Mouse (Mus musculus): Measurements from ENCODE around the gene Gm3045.

Gm3045 gene

DNA sequence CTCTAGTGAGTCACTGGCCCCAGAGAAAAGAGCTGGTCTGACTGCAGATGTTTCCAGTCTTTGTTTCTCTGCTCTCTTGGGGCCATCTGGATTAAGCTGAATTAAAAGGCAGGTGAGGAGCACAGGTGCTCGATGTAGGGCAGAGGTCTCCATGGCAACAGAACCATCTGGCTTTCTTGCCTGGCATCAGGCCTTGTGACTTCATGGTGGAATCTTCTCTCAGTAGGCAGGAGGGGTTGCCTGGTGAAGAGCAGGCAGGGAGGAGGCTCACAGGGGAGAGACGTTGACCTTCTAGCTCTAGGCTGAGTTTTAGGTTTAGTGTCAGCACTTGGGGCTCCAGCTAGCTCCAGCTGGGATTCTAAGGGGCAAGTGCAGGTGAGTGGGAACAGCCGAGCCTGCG is at the start of gene Gm3045:
Gm3045 (plus strand) TSS at position 230 of the 400 bp plus-strand sequence.
- DNase-seq (ENCODE audit: low spot score in 2 of 2), result no peak

DNA sequence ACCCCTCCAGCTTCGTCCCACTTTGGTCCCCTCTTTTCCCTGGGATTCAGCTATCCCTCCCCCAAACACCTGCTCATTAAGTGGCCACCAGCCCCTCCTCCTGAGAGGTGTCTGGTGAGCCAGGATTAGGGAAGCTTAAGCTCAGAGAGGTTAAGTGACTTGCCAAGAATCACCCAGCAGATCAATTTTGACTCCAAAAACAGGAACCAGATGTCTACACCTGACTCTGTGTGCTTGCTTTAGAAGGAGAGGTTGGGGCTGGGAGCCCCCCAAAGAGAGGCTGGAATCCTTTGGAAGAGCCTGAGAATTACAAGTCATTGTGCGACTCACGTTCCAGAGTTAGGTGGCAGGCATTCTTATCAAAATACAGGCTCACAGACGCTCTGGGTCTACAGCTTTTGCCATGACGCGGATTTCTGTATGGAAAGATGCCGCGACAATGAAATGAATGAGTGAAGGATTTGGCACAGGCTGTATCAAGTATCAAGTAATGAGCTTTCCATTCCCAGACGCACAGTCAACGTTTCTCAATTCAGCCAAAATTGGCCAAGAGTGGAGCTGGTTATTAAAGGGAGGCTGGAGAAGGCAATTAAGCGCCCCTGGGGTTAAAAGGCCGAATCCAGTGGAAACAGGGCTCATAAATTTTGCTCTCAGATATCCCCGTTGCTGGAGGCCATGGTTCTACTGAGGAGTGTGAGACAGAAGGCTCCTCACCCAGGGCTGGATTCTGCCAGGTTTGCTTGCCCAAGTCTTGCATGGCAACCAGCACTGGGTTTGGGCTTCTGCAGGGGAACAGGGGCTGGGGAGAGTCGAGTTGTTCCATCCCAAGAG is 45.3 kb upstream of the Gm3045 start:
- no peak for DNase-seq (ENCODE audit: low spot score in 2 of 2)

DNA sequence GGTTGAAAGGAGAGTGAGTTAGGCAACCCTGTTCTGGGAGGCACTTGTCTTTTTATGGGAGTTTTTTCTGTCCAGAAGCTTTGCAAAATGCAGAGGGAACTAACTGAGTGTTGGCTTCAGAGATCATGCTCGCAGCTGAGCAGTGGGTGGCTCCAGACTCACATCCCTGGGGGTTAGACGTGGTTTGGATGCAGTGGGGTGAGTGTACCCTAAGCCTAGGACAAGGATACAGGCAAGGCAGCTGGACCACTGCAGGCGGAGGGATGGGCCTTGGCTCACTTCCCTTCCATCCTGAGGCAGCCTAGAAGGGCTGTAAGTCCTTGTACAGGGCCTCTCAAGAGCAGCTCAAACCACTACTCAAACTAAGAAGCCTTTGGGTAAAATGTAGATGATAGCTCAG is 43.0 kb upstream of the Gm3045 start:
- DNase-seq (ENCODE audit: low spot score in 2 of 2), result no peak

DNA sequence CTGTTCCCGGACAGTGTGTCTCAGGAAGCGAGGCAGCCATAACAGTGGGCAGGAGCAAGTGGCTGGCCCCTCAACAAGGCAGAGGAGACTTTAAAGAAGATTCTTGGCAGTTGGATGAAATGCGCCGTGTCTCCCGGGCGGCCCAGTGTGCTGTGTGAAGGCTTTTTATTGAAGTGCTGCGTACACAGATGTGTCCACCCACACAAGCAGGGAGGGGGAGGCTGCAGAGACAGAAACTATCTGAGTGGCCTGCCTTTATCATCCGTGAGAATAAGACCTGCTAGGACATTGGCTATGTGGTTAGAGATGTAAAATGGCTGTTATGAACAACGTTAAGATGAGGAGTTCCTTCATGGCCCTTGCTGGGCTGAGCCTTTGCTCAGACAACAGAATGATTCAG is 40.0 kb upstream of the Gm3045 start:
- no peak for DNase-seq (ENCODE audit: low spot score in 2 of 2)

DNA sequence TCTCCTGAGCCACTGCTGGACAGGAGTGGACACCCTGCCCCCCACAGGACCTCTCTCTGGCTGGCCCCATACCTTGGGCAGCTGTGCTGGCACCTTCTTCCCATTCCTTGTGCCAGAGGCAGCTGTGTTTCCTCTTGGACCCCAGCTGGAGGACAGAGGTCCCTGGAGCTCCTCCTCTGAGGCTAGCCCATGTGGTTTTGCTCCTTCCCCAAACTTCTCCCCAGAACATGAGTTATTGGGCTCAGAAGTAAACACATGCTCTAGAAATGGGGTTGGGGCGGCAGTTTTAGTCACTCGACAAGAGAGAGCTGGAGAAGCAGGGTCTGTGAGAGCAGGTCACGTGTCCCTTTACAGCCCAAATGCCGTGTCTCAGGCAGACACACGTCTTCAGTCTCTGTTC is 39.0 kb upstream of the Gm3045 start:
- DNase-seq (ENCODE audit: low spot score in 2 of 2), result no peak

DNA sequence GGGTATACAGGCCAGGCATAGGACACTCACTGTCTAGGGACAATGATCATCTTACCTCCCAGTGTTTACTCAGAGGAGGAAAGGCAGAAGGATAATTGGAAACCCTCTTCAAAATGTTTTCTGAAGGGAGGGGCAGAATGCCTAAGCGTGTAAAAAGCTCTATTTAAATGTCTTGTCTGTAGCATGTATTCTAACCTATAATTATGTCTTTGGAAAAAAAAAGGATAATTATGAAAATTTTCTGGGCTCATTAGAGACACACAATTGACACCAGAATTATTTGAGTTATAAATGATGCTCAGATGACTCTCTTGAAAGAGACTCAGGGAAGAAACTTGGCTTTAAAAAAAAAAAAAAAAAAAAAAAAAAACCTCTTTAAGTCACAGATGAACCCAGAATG is 38.4 kb upstream of the Gm3045 start:
- DNase-seq (ENCODE audit: low spot score in 2 of 2), result no peak

DNA sequence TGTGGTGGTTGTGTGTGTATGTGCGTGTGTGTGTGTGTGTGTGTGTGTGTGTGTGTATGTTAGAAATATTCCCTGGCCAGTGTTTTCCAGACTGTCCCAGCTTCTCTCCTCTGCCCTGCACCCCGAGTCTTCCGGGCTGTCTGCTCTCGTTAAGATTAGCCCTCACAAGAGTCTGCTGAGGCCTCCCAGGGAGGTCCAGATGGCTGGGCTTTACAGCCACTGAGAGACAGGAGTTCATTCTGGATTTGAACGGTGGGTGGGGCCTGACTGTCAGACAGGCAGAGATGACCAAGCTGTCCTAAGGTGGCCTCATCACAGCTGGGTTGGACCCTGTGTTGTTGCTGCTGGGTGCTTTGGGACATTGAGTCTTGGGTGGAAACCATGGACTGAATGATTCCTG is 28.8 kb upstream of the Gm3045 start:
- no peak for DNase-seq (ENCODE audit: low spot score in 2 of 2)

DNA sequence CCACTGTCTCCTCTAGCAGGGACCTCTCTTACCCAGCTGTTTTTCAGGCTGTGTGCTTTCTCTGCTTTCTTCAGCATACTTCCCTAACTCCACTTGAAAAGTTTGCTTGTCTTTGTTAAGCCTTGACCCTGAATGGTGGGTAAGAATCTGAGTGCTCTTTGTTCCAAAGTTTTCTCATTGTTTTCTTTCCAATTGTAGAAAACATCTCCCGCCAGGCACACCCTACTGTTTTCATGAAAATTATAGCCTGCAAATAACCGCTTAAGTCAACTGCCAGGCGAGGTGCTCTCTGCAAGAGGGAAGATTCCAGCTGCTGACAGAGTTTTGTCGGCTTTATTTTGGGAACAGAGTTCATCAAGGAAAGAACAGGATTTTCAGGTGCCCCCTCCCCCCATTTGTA is 25.2 kb upstream of the Gm3045 start:
- DNase-seq (ENCODE audit: low spot score in 2 of 2), result no peak

DNA sequence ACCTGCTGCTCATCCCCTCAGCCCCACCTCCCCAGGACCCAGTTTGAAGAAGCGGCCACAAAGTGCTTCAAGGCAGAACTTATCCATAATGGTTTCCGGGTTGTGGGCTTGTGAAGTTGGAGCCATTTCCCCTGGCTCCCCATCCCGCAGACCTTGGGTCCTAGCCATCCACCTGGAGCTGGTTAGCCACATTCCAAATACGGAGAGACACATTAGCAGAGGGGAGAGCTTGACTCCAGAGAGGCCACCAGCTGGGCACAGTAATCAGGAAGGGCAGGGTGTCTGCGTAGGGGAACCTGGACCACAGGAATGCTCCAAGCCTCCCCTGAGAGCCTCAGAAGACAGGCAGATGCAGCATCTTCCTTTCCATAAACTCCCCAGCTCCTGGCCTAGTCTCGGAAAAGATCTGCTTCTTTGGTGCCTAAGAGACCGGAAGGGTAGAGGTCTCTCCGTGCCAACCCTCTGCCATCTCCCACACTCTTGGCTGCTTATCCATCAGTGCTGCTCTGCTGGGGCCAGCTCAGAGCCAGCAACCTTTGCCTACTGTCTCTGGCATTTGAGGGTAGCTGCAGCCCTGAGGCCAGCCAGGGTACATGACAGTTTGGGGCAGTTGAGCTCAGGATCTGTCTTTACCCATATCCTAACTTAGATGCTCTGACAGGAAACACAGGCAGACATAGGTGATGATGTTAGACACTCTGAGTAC is 22.9 kb upstream of the Gm3045 start:
- no peak for DNase-seq (ENCODE audit: low spot score in 2 of 2)

DNA sequence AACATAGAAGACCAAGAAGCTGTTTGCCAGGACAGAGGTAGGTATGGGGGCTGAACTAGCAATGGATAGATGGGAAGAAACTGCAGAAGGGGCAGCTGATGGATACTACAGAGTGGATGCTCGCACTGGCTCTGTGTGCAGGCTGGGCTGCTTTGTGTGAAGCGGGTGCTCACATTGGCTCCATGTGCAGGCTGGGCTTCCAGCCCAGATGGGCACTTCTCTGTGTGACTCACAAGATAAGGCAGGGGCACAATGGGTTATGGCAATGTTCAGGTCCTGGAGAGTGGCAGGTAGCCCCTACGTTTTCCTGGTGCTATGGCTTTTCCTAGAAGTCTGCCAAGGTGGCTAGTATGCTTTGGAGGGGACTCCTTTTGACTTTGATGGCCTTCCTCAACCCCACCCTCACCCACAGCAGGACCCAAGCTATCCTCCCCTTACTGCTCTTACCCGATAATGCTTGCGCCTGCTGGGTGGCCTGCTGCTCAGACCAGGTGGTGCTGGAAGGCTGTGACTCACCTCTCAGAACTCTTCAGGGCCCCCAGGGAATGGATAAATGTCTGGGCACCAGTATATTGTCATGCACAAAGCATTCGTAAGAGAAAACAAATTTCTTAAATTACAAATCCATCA is 21.8 kb upstream of the Gm3045 start:
- DNase-seq (ENCODE audit: low spot score in 2 of 2), result no peak

DNA sequence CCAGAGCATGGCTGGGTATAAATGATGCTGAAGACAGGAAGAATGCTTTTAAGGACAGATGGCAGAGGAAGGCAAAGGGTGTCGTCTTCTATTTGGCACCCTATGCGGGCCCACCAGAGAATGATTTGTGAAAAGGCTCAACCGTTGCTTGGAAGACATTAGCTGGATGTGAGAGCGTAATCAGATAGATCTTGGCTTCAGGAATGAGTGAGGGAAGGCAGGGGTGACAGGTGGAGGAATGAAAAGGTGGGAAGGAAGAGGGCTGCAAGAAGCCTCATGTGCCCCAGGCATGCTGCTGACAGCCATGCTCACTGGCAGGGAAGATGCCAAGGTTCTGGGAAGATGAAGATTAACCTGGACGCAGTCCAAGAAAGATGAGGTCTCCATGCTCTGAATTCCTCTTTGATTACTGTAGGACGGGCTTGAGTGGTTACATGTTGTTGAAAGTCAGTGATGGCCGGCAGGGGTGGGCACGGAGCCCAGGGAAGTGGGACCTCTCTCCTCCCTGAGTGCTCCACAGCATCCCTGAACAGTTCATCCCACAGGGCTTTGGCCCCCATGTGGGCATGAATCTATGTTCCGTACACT is 14.0 kb upstream of the Gm3045 start:
- no peak for DNase-seq (ENCODE audit: low spot score in 2 of 2)

DNA sequence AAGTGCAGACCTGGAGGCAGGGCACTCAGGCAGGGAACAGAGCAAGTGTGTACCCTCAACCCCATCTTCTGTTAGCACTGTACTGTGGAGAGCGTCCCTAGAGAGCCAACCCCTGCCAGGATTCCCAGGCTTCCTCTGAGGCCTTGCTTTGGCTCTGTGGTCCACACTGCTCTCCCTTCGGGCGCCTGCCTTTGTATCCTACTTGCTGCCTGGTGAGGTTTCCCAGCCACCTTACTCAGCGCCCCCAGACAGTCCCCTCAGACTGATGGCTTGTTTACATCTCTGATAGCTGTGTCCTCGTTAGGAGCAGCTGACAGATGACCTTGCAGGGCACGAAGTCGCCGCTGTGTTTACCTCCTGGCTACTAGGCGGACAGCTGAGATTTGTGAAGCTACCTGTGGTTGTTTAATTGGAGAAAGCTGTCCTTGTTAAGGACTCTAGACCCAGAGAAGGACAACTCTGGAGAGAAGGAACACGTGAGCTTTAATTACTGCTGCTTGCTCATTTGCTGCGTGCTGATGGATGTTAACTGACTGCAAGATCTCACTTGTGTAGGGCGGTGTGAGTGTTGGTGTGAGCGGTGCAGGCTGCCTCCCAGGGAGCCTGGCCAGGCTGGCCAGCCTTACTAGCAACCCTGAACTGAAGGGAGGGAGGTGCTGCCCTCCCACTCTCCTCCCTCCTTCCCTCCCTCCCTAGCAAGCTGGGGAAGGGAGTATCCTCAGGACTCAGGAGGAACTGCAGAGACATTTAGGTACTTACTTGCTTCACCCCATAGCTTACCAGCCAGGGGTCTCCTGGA is 7.5 kb upstream of the Gm3045 start:
- DNase-seq (ENCODE audit: low spot score in 2 of 2), result no peak

DNA sequence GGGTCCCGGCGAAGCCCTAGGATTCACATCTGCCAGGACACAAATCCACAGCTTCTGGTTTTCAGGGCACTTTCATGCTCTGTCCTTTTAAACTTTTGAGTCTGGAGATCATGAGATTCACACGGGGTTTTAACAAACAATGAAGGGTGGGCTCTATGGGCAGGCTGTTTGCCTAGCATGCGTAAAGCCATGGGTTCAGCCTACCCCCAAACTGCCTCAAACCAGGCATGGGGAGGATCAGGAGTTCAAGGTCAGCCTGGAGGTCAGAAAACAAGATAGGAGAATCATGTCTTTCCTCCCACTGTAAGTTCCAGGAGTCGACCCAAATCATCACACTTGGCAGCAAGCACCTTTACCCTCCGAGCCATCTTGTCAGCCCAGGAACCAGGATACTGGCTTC is 6.9 kb upstream of the Gm3045 start:
- DNase-seq (ENCODE audit: low spot score in 2 of 2), result no peak

DNA sequence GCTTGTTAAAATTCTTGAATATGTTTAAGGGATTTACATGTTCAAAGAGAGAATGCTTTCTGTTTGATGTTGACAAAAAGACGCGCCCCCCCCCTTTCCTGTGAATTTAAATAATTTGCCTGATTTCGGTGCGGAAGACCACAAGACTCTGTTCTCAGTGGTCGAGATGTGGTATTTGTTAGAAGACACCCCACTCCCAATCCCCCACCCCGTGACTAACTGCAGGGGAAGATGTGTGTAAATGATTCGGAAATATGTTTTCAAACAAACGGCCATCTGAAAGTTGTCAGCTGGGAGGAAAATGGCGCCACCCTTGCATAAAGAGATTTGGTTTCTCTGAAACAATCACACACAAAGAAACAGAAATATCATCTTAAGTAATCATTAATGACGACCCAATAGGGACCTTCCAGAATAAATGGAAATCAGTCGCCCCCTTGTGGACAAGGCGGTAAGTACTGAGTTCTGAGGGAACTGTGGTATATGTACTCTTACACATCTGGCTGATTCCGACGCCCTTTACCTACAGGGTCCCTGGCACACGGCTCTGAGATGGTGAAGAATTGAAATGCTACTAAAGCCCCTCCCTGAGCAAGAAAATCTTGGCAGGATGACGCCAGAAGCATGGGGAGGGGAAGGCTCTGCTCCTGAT is 4.2 kb upstream of the Gm3045 start:
- peak in 1 of 2 experiments; percentile 12 for DNase-seq (ENCODE audit: low spot score in 2 of 2)

DNA sequence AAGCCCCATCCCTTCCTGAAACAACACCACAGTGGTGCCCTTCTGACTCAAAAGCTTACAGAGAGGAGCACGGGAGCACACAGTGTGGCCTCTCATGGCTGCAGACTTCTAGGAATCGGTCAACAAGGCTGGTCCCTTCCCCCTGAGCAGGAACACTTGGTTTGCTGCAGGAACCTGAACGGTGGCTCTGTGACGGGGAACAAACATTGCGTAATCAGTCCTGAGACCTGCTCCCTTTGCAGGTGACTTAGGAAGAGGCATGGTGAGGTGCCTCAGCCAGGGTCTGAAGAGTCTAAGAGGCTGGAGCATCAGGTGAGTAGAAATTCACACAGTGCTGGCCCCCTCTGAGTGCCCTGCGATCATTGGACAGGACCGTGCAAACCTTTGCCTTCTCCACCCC is 463 bp upstream of the Gm3045 start:
- DNase-seq (ENCODE audit: low spot score in 2 of 2), result no peak

DNA sequence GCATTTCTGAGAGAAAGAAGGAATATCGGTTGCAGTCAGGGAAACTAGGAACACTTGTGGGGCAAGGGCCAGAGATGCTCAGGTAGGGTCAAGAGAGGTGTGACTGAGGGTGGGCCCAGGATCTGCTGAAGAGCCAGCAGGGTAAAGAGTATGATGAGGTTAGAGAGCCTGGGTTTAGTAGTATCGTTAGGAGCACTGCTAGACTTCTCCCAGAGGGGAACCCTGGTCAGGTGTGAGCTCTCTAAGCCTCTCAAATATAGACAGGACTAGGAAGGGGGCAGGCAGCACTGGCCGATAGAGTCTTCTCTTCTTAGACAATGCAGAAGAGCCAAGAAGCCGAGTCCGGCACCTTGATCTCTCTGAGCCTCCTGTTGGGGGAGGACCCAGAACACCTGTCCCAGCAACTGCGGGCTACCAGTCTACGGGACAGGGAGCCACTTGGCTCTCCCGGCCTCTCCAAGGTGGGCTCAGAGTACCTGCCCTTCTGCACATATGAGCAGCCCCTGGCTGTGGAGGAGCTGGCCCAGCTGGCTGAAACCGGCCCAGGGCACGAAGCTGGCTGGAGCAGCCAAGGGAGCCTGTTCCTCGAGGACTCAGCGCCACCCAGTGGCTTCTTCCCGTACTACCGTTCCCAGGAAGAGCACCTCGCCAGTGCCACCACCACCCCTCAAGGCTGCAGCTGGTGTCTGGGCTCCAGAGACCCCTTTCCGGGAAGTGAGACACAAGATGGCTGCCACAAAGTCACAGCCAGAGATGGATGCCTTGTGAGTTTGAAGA is 2.5 kb downstream of the Gm3045 start:
- no peak for DNase-seq (ENCODE audit: low spot score in 2 of 2)

DNA sequence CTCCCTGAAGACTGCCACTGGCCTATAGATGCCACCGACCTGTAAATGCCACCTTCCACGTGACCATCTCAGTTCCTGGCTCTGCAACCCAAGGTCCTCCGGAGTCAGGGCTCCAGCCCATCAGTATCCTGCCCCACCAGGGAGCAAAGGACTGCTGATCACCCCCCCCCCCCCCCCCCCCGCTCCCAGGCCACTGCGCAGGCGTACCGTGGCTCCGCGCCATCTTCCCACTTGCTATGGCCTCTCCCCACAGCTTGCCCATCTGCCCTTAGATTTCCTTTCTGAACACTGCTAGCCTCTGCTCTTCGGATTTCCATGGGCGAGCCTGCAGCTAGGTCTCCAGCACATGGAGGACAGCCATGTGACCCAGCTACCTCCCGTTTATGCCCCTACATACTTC is 6.1 kb downstream of the Gm3045 start:
- DNase-seq (ENCODE audit: low spot score in 2 of 2), result no peak

DNA sequence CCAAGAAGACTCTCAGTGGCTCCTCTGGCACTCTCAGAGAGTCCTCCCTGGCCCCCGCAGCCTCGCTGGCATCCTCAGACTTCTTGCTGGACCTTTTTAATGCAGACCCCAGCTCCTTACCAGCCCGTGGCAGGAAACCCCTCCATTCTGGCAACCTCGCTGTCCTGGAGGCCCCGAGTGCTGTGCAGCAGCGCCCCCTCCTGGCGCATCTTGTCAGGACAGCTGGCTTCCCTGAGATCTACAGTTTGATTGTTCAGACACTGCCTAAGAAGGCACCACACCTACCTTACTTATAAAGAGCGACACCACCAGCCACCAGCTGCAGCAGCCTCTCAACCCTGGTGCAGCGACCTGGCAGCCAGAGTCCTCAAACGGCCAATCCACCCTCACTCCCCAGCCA is 7.1 kb downstream of the Gm3045 start:
- no peak for DNase-seq (ENCODE audit: low spot score in 2 of 2)

DNA sequence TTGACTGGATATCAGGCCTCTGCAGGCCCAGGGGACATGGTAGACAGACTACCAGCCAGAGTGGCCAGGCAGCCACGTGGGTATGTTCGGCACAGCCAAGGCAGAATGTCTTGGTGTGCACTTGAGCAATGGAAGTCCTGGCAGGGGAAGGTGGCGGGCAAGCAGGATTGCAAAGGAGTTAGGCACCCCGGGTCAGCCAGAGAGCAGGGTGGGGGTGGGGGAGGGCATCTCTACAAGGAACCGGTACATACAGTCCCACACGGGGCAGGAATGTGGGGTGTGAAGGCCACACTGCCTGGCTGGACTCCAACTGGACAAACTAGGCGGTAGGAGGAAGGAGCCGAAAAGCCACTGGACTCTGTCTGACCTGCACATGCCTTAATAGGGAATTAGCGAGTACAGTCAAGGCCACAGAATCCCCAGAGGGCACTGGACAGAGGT is 7.9 kb downstream of the Gm3045 start:
- DNase-seq (ENCODE audit: low spot score in 2 of 2), result no peak

DNA sequence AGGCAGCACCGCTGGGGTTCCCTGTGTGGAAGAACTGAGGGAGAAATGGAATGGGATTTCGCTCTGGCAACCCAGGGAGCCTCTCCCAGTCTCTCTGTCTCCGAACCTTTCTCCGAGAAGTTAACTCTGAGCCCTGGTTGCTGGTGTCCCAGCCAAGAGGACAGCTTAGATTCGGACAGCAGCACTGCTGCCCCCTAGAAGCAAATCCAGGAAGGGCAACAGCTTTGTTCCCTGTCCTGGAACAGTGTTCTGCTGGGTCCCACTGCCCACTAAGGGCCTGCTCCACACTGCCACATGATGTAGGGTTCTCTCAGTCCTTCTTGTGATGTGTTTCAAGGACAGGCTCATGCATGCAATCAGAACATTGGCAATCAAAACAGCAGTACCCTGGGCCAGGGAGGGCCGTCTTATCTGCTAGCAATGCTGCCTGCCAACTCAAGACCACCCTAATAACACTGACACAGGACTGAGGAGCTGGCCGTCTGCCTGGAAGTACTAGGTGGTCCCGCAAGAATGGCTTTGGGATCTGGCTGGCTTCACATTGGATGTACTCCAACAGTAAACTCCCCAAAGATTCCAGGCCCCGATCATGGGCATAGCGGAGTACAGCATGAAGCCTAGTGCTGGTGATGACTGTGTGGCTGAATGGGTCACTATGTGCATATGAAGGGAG is 9.4 kb downstream of the Gm3045 start:
- no peak for DNase-seq (ENCODE audit: low spot score in 2 of 2)
